Mouse (Mus musculus) liver (tissue): ENCODE measurements around the gene Dohh.
A peak's percentile ranks its signal among the peaks of the same experiment; 100 is the strongest.

Experiments
- DNase-seq: peaks from one replicate; pipeline ENCODE4 v3.0.0-alpha.2; 2020; ENCODE audit warnings: mixed read lengths

Dohh gene

DNA sequence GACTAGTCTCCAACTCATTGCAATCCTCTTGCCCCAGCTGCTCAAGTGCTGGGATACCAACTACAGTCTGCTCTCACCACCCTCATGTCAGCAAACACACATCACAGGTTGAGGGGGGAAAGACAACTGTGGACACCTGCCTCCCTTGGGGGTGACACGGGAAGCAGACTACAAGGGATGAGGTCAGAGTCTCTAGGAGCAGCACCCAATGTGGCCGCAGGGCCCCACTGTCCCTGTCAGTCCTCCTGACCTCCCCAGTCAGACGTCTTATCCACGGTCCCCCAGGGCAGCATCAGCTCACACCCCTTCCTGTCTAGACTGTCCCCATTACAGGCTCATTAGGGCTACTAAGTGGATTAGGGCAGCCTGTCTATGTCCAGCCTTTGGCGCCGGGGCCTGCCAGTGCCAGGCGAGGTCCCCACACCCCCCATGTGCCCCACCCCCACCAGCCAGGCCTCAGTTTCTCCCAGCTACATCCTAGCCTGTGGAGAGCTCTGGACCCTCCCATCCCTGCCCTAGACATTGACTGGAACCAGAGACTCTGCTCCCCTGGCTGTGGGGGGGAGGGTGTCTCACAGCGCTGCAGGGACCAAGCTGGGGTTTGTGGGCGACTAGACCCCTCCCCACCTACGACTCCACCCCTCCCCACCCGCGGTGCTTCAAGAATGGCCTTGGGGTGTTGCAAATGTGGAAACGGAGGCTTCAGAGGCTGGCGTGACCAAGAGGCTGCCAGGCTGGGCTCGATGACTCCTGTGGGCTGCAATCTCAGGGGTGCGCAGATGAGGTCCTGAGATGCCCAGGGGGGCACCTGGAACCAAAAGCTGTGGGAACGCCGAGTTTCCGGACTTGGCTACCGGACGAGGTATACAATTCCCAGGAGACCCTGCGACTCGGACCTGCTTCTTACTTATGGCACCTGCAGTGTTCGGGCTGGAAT is 22.5 kb downstream of the Dohh start:
- DNase-seq = no peak

DNA sequence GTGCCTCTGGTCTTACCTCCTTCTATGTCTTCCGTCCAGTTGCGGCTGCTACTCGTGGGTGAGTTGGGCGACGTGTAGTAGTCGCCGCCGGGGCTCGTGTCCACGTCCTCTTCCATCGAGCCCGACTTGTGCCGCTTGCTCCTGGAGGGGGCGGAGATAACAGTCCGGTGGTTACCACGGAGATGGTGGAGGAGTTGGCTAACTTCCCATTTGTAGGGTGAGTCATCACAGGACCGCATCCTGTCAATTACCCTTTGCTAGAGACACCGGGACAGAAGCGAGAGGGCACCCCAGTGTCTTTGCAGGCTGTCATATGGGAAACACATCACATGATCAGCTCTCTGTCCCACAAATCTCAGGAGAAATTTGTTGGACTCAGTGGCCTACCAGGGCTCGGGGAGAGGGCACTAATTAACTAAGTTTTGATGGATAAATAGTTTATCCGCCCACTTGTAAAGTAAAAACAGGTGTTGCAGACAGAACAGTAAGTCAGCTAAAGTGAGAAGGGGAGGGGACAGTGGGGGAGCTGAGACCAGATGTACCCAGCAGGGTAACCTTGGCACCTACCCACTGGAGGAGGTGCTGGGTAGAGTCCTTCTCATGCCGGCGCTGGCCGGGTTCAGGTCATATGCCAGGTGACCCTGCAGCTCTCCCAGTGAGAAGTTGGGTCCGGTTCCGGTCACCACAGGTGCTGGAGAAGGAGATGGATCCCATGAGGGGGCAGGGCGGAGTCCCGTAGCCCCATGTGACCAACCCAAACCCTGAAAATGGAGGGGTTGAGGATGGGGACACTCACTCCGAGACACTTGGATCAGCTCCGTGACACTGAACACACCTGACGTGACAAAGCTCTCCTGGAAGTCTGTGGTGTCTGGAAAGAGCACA is 23.6 kb downstream of the Dohh start:
- DNase-seq = peak; percentile 68

DNA sequence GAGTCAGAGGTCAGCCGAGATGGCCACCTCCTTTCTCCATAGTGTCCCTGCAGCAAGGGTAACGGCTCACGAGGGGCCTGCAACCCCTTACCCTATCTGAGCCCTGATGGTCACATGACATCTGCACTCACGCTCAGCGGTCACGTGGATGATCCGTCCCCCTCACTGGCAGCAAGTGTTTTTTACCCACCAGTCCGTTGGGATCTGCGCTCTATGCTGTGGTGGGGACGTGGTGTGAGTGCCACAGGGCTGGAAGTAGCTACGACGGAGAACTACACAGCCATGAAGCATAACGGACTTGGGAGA is 24.1 kb downstream of the Dohh start:
- DNase-seq = no peak

DNA sequence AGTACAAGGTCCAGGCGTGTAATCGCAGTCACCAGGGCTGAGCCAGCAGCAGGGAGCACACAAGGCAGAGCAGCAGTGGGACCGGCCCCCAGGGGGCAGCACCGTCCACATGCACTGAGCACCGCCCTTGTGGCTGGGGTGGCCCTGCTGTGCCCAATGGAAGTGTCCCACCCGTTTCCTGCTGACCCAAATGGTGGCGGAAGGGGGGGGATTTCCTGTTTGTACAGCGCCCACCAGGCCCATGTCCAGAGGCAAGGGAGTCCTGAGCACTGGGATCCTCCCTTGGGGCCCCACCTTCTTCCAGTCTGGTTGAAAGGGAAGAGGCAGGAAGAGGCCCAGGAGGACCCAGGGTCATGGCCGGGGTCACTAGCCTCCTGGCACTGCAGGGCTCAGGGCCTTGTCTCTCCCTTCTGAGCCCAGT is 24.7 kb downstream of the Dohh start:
- DNase-seq = peak; percentile 86

DNA sequence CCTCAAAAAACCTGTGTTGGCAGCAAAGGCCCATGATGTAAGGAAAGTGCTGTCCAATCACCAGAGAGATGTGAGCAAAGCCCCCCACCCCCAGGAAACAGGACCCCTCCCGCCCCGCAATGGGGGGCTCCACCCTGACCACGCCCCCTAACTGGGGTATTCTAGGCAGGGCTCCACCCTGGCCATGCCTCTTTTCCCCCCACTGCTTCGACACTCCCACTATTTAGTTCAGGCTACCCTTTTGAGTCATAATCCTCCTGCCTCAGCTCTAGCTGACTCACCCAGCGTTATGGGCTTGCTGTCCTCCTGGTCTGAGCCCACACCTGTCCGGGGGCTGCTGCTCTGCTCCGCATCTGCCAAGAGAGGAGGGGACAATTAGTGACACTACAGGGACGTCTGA is 25.1 kb downstream of the Dohh start:
- peak; percentile 53 for DNase-seq

DNA sequence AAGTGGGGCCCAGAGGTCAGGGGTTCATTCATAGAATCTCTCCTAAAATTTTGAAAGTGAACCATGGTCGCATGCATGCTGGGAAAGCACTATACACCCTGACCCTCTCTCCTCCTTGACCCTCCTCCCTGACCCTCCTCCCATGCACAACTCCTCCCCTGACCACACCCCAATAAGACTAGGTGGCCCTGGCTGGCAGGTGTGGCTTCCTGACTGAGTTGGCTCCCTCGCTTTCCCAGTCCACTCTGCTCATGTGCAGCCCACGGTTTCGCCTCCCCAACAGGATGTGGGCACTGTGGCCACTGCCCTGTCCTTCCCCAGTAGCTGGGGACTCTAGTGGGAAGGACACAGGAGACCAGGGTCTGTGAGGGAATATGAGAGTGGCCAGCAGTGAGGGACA is 26.1 kb downstream of the Dohh start:
- DNase-seq = no peak

DNA sequence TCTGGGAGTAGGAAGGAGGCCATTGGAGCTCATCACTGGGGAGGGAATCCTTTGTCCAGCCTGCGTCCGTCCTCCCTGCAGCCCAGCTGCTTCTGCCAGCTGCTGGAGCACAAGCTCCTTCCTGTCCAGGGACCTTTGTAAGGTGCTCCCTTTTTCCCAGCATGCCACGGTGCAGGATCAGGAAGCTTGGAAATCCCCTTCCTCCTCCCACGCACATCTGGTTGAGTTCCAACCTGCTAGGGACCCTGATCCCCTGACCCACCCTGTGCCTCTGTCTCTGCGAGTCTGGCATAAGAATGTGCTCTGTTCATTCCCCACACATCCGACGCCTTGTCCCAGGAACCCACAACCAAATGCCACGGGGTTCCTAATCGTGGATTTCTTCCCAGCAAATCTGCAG is 26.8 kb downstream of the Dohh start:
- DNase-seq = no peak

DNA sequence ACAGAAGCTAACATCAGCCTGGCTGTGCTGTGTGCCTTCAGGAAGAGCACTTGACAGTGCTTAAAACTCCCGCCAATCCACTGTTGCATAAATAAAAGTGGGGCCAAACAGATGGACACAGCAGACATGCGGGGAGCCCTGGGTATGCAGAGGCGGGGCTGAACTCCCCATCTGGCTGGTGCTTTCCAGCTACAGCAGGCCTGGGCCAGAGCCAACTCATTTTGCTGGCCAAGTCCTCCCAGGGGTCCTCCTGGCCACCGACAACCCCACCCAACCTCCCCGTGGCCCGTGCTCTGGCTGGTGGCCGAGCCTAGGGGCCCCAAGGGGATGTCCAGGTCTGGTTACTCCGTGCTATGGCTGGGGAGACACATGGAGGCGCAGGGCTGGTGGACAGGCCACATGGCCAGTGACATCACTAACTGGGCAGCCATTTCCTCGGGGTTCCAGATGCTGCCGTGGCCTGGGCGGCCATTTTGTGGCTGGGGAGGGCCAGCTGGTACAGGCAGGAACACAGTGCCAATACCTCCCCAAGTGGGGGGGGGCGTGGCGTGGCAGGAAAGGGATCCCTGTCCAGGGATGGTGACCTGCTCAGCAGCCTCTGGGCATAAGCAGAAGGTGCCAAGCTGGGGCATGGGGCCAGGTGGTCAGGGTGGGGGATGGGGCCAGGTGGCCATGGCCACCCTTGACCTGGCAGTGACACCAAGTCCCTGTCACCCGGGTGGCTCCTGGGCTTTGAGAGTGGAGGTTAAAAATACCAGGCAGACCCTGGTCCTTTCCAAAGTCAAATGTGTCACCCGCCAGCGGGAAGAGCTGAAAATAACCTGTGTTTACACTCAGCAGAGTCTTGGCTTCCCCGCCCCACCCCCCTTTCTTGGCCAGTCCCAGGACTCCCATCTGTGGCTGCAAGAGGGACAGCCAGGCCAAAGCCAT is 27.5 kb downstream of the Dohh start:
- no peak for DNase-seq

DNA sequence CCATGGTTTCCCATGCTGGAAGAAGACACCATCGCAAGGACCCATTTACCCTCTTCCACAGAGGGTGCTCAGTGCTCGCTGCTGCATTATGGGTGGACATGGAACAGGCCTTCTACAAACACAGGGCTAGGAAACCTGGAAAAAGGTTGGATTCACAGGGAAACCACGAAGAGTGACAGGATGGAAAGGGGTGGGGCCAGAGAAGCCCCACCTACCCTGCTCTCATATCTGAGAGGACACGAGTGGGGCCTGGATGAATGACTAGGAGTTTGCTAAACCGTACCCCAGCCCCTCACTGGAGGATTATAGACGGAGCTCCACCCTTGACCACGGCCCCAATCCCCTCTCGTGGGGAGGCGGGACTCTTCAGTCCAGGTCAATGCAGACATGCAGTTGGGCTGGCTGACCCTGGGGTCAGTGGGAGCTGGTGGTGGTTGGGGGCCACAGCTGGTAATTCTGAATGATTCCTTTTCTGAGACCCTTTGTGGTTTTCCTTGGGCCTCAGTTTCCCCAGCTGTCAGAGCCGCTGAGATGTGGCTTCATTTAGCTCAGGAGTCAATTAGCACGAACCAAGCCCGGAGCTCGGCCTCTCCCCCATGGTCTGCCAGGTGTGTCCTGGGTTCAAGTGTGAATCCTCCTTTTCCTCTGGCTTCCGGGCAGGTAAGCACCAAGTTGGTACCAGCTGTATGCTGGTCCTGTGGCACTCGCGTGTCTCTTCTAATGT is 28.5 kb downstream of the Dohh start:
- DNase-seq = no peak

DNA sequence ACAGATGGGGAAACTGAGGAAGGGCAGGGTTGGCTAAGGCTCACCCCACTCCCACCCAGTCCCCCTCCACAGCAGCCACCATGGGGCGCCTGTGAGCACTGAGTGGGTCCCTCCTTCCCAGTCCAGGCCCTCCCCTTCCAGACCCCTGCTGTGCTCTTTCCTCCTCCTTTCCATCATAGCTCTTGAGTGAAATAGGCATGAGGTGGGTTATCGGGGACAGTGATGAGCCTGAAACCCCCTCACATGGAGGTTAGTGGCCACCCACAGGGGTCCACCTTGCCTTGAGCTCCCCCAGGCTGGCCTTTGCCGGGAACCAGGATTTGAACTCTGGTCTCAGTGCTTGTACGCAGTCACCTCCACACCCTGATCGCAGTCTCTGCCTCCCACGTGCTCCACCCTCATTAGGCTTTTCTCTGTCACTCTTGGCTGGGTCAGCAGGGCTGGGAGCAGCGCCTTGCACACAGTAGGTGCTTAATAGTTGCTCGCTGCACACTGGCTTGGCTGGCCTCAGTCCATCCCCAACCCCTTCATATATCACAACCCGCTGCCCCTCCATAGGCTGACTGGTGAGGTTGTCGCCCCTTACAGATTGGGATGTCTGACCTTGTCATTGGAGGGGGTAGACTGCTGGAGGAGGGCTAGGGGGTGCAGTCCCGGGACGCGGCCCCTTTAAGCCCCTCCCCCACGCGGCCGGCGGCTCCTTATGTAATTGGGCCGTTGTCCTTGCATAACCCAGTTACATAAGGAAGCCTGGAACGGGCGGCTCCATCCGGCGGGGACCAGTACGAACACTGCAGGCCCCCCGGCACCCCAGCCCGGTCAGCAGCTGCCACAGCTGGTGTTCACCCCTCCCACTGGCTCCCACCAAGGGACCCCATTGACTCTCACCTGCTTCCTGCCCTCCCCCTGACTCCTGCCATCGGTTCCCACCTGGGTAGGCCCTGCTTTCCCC is 29.4 kb downstream of the Dohh start:
- DNase-seq = peak; percentile 78

DNA sequence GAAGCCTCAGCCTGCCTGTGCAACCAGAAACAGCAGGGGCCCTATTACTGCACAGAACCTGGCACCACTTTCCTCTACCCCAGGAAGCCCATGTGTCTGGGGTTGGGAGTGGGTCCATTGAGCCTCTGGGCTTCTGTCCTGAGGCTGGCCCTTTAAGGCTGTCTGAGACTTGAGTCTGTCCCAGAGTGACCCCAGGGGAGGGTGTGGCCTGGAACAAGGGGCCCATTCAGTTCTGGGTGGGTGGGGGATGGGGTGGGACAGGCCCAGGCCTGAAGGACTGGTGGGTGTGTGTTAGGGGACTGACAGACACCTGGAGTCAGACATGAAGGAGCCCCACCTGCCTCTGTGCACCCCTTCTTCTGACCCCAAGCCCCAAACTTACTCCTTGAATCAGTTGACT is 30.5 kb downstream of the Dohh start:
- no peak for DNase-seq

DNA sequence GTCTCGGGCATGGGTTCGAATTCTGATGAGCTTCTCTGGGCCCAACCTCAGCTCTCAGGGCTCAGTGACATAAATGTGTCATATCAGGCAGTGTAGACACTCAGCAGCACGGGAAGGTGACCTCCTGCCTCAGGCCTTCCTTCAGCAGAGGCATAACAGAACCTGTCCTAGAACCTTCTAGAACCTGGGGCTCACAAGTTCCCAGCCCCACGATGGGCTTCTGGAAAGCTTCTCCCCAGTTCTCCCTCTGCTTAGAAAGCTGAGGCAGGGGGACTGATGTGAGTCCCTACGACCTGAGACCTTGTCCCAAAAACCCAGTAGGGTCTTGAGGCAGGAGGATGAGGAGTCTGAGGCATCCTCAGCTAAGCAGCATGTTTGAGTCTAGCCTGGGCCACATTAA is 30.9 kb downstream of the Dohh start:
- no peak for DNase-seq

DNA sequence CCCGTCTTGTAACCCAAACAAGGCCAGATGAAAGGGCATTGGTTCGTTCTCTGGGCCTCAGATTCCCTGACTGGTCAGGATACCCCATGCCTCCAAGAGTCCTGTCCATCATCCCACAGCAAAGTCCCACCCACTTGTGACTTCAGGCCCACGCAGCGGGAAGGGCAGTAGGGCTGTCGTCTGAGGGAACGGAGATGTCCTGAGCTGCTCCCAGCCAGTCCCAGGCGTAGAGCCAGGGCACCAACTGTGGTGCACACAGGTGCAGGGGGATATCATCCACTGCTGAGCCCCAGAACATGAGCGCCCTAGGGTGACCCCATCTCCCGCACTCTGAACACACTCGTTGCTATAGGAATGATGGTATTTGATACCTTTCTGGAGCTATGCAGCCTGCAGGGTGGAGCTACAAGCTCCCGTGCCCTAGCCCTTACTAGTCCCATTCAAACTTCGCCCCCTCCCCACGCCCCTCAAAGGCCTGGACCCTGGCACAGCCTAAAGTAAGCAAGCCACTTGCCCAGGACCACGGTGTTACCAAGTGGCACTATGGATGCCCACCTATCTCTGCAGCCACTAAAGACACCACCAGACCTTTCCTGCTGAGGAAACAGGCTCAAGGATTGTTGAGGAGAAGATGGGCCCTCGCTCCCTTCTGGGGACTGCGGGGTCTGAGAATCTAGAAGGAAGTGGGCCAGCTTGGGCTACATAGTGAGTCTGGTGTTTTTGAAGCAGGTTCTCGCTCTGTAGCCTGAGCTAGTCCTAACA is 31.5 kb downstream of the Dohh start:
- DNase-seq = no peak

DNA sequence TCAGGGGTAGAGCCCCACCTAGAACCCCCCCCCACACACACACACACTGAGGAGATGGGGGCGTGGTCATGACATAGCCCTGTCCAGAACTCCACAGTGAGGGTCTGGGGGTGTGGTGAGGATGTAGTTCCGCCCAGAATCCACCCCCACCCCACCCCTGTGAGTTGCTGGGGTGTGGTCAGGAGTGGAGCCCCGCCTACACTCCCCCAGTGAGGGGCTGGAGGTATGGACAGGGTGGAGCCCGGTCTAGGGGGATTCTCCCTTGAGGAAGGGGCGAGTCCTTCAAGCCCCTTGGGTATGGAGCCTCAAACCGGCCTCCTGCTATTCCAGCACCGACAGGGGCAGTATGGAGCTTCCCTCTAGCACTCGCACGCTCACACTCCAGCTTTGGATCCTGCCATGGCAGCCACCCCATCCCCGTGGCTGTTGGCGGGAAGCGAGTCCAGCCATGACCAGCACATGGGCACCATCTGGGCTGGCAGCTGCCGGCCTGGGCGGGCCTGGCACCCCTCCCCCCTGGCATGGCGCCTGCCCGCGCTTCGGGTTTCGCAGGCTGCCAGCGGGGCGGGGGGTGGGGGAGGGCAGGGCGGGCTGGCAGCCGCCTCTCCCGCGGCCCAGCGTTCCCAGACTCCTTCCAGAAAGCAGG is 32.5 kb downstream of the Dohh start:
- DNase-seq = peak; percentile 72

DNA sequence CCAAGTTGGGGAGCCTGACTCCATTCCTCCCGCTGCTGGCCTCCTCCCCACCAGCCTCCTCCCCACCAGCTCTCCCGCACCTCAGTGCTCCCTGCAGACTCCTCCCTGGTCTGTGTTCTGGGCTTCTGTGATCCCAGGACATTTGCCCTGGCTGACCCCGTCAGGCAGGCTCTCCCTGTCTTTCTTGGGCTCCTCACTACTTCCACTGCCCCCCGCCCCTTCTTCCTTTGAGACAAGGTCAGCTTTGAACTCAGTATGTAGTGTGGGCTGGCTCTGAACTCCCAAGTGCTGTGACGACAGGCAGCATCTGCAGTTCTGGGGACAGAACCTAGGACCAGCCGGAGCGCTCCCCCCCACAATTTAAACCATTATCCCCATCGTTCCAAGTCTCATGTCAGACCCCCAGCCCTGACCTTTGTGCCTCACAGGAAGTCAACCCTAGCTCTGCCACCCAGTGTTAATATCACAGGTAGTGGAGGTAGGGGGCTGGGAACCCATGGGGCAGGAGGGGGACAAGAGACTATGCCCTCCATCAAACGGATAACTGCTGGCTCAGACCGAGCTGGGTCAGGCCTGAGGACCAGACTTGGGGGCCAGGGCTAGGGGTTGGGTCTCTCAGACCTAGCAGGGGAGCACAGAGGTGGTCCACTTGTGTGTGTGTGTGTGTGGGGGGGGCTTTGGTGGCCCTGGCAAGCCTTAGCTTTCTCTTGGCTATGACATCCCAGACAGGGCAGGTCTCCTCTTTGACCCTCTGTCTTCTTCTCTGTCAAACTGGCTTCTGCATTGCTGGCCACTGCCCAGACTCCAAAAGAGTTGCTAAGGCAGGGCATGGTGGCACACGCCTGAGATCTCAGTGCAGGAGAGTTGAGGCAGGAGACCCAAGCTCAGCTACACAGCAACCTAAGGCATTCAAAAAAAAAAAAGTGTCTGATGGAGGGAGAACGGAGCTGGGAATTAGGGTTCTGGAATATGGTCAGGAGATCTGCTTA is 33.3 kb downstream of the Dohh start:
- peak; percentile 1 for DNase-seq

DNA sequence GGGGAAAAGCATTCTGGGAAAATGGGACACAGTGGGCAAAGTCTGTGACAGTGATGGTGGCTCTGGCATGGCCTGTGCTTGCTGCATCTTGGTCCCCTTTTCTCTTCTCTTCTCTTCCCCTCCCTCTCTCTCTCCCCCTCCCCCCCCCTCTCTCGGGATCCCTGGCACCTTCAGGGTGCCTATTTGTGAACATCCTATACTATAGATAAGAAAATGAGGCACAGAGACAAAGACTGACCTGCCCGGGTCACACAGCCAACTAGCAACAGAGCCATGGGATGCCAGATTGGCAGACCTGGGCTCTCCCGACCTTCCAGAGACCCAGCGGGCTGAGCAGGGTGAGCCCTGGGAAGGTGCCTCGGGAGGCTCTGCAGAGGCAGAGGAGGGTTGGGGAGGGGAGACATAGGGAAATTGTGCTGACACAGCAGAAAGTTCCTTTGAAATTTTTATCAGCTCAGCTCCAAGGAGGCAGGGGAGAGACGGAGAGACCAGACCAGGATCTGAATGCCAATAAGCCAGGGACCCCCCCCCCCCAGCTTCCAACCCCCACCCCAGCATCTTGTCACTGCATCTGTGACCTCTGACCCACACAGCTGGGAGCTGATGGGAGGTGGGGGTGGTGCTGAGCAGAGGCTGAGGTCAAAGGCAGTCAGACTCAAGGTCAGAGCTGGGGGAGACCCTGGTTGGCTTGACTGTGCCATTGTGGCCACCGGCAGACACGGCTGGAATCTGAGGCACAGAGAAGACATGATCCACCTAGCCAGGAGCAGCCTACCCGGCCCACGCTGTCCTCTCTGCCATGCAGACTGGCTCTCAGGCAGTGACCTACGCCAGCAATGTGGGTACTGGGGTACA is 34.2 kb downstream of the Dohh start:
- DNase-seq = peak; percentile 12
